Mouse (Mus musculus) heart, postnatal 10 days (tissue): ENCODE data around the gene Efna2. TPM values are rescaled to one million over a fixed set of nuclear protein-coding genes. Genes with fewer than 3 reads are reported as not detected.

Experiments used
- DNase-seq, 2 experiments: peaks; one replicate each; pipeline ENCODE4 v3.0.0; 2021
- intact Hi-C: fragments of 180-260 bp; cut with DNase I; formaldehyde crosslinking; loops from one replicate; pipeline ENCODE4 v1.15.1; 2025
- total RNA-seq, 2 experiments: library from RNA; stranded (reverse); gene quantifications; 2 replicates each; pipeline ENCODE4 v1.2.3; 2021

The Efna2 gene
- total RNA-seq, 2 experiments from 2014 or later, result 1.4 to 1.7 TPM

DNA sequence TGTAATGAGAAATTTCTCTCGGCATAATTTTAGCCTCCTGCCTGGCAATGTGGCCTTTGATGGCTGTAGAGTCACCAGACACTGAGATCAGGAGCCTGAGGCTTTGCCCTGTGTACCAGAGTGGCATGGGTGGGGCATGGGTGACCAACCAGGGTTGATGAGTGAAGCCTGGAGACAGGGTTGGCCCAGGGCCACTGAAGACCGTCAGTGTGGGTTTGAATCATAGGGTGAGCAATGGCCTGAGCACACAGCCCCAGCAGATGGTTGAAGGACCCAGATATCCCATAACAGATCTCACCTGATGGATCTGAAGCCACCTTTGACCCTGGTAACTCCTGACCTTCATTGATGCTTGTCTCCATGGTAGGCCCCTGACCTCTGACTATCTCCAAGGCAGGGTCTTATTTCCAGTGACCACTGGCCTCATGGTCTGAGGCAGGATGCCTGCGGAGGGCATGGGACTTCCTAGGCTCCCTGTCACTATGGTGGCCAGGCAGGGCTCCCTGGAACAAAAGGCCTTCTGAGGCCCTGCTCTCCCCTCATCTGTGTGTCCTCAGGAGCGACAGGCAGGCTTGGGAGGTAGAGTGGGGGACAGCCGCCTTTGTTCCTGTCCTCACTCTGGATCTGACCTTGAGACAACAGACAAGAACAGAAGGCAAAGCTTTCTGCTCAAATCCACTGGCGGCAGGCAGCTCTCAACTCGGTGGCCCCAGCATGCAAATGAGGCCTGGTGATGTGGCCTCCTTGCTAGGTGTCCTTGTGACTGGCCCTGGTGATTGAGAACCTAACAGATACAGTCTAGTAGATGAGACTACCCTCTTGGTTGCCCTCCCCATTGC is 1.6 kb upstream of the Efna2 start:
- DNase-seq, result no peak
- intact Hi-C loops, result loop anchor here (2.0 to 10.0 kb wide), 3 partner anchors 15 to 195 kb away; partner anchors contain the start of gene Adamtsl5

DNA sequence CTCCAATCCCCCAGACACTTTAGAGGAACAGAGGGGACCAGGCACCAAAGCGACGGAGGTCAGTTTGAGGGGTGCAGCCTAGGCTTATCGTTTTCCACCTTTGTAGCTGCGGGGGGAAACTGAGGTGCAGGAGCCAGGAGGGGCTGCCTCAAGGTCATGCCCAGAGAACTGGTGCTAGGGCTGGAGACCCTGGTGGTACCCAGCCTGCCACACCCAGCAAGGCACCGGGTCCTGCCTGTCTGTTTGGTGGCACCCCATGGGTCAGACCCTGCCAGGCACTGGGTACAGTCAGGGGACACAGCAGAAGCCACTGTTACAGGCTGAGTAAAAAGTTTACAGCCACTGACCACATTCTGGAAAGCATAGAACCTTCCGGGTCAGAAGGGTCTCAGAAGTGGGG is 1.0 kb downstream of the Efna2 start:
- no peak for DNase-seq
- intact Hi-C loops, result no loop called here

DNA sequence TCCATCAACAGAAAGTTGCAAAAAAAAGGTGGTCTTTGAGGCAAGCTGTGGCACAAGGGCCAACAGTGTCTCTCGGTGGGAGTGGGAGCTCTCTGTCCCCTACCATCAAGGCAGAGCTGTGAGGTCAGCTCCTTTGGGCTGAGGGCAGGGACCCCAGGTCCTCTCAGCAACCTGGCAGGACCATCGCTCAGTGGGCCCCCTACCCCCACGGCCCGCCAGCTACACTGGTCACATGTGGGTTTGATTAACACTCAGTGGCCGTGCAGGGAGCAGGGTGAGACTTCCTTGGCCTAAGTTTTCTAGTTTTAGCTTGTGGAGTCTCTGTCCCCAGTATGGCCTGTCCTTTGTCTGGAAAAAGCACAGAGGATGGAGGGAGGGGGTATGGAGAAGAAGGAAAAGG is 1.5 kb downstream of the Efna2 start:
- intact Hi-C loops, result no loop called here
- DNase-seq, result no peak

DNA sequence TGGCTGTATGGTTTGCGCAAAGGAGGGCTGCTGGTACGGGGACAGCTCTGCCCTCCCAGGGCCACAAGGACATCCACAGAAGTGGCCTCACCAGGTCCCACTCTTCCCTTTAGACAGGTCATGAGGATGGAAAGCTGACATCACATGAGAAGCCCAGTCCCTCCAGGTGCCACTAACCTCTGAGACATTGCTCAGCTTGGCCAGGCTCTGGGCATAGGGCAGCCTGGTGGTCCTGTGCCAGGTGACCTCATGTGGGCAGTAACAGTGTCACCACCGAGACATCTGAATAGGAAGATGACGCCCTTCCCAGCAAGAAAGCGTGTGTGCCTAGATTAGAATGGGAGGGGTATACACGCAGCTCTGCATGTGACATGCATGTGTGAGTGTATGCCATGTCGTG is 3.3 kb downstream of the Efna2 start:
- intact Hi-C loops, result no loop called here
- no peak for DNase-seq

DNA sequence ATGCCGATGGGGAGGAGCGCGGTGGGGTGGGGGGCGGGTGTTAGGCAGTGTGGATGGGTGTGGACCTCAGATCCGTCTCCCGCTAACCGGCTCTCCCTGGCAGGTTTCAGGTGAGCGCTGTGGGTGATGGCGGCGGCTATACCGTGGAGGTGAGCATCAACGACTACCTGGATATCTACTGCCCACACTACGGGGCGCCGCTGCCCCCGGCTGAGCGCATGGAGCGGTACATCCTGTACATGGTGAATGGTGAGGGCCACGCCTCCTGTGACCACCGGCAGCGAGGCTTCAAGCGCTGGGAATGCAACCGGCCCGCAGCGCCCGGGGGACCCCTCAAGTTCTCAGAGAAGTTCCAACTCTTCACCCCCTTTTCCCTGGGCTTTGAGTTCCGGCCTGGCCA is 7.4 kb downstream of the Efna2 start:
- intact Hi-C loops, result no loop called here
- DNase-seq, result no peak

DNA sequence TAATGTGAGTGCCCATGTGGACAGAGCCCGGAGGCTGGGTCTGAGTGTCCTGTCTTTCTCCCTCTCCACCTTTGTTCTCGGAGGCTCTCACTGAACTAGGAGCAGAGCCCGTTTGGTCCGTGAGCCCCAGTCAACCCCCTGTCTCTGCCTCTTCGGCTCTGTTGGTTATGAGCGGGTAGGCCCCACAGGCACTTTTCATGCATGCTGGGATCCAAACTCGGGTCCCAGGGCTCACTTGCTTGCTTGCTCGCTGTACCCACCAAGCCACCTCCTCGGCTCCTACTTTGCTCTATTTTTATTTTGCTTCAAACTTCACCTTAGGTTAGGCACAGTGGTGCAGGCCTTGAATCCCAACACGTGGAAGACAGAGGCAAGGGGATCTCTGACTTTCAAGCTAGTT is 8.5 kb downstream of the Efna2 start:
- DNase-seq, result no peak
- intact Hi-C loops, result no loop called here

DNA sequence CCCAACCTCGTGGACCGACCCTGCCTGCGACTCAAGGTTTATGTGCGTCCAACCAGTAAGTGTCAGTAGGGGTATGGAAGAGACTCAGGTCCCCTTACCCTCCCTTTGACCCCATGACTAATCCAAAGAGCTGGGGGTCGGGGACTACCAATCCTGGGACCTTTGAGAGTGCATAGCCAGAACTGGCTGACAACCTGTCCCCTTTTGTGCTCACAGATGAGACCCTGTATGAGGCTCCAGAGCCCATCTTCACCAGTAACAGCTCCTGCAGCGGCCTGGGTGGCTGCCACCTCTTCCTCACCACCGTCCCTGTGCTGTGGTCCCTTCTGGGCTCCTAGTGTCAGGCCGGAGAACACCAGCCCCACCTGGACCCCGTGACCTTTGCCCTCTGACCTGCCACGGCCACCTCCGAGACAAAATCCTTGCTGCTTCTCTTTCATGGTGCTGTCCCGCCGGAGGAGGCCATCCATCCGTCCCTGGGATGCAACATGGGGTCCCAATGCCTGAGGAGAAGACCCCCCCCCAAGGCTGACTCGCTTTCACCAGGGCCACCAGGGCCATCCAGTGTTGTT is 9.3 kb downstream of the Efna2 start:
- no peak for DNase-seq
- intact Hi-C loops, result no loop called here

DNA sequence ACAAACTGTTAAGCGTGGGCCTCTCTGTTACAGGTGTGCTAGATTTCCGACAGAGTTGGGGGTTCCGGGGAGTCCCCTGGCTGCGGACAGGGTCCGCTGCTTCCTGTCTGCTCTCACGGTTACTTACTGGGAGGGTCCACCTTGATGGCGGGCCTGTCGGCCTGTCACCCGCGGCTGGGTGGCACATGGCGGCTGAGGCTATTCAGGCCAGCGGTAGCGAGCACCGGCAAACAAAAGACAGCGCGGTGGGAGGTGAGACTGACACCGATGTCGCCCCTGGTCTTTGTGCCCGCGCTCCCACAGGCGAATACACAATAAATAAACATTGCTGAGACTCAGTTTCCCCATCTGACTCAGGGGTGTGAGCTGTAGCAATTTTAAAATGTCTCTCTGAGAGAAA is 10.7 kb downstream of the Efna2 start:
- intact Hi-C loops, result no loop called here
- DNase-seq, result no peak

DNA sequence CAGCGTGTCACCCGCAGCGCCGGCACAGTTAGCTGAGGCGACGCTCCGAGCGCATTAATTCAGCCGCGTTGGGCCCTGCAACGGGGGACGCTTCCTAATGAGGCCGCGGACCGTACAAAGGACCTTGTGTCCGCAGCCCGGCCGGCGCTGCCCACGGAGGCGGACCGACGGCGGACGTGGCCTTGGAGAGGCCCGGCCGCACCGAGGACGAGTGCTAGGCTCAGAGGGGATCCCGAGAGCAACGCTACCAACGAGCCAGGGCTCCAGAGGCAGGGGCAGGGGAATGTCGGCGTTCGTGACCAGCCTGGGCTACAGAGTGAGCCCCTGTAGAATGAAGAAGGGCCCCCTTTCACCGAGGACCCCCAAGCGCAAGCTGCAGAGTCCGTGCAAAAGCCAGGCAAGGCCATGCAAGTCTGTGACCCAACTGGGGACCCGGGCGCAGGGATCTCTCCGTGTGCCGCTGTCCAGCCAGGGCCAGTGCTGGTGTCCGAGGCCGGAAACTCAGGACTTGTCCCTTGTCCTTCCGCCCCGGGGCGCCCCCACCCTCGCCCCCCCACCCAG is 11.3 kb downstream of the Efna2 start:
- peak; percentile 50 to 66 for DNase-seq
- intact Hi-C loops, result no loop called here

DNA sequence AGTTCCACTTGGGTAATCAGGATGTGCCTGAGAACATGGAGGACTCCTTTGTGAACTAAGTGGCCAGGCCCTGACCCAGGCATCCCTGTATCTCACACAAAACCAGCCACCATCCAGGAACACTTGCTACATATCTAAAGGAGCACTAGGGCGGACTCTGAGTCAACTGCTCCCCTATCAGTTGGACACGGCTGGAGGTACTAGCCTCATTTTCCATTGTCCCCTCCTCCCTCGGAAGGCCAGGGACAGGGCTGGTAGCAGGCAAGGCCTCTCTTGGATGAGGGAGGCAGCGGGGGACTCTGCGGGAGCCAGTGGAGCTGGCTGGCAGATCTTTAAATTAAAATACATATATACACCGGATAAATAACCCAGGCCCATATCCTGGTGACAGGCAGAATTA is 14.7 kb downstream of the Efna2 start:
- no peak for DNase-seq
- intact Hi-C loops, result loop anchor here (2.0 kb wide), 1 partner anchor 17 kb away; no protein-coding TSS in a partner anchor

DNA sequence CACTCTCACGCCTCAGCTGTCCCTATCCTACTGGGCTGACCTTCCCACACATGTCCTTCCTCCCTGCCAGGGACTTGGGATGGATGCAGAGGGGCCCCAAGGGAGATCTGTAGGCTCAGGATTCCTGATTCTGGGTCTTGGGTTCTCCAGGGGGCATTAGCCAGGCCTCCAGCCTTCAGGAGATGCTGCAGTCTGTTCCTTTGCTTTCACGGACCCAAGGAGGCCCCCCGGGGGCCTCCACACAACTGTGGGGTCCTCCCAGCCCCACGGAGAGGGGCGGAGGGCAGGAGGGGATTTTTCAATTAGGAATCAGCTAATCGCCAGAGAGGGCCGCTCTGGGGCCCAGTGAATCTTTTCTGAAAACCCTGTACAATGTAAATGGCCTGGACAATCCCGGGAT is 15.2 kb downstream of the Efna2 start:
- DNase-seq, result no peak
- intact Hi-C loops, result no loop called here

DNA sequence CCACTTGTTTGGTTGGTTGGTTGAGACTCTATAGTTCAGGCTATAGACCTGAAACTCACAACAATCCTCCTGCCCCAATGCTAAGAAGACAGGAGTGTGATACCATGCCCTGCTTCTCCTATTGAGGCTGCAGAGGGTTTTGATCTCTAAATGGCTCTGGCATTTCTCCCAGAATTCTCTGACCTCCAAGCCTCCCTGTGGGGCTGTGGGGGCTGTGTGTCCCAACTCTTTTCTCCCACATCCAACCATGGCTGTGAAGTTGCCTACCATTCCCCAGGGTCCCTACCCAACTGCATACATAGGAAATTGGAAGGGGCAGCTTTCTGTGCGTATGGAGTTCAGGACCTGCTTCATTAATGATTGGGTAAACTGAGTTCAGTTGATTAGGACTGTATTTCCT is 16.9 kb downstream of the Efna2 start:
- DNase-seq, result no peak
- intact Hi-C loops, result no loop called here

DNA sequence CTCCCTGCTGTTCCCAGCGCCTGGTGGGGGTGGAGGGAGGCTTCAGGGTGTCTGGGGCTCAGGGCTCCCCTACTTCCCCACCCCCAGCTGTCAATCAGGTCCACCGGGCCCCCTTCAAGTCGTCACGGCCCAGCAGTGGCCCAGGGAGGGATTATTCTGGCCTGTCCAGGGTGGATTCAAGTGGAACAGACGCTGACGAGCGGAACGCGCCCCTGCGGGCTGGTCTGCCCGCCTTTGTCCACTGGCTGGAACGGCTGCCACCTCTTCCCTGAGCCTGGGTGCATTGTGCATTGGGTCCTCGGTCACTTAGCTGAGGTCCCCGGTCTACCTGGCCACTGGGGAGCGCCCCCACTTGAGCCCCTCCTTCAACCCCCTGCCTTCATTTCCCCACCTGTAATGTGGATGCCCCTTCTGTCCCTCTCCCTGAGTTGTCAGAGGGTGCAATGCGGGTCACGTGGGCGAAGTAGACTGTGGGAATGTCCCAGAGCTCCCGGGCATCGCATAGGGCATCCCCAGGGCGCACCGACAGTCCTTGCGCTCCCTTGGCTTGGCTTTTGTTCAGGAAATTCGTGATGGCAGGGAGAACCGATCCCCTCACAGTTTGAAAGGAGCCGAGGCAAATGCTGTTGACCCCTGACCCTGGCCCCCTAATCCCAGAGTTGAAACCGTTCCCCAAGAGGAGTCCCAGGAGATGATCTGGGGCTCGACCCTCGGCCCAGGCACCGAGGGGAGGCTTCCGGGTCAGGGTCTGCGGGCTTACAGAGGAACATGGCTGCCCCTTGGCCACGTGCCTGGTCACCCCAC is 17.7 kb downstream of the Efna2 start:
- intact Hi-C loops, result no loop called here
- DNase-seq, result no peak

DNA sequence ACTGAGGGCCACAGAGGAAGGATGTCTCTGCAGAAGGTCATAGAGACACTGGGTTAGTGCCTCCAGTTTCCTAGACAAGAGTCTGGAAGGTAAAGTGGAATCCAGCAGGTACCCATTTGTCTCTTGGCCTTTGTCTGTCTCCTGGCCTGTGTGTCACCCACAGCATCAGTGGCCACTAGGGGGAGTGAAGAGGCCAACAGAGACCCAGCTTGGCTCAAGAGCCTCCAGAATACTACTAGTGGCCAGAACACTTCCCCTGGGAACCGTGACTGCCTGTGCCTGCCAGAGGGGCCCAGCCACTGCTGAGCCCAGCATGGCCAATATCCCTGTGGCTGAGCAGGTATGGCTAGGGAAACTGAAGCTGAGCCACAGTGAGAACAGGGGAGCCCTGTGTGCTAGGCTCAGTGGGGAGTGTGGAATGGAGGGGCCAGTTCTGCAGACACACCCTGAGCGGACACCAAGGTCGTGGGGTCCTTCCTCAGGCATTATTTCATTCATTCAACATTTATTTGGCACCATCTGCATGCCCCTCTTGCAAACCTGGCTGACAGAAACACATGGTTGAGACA is 20.2 kb downstream of the Efna2 start:
- intact Hi-C loops, result loop anchor here (1.0 kb wide), 1 partner anchor 46 kb away; no protein-coding TSS in a partner anchor
- DNase-seq, result peak; percentile 88 to 93

DNA sequence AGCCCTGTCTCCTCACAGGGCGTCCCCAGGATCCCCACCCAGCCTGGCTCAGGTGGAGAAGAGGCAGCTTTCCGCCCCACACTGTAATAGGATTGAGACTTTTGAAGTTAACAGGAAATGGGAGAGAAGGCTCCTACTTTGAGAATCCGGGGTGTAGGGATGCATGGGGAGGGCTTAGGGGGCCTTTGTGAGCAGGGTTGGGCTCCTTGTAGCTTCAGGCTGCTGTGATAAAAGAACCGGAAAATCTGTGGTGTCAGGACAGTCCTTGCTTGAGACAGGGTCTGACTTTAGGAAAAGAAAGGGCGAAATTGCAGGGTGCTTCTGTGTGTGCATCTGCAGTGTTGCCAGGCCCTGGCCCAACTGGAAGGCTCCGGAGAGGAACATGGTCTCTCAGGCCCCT is 21.2 kb downstream of the Efna2 start:
- DNase-seq, result no peak
- intact Hi-C loops, result no loop called here

DNA sequence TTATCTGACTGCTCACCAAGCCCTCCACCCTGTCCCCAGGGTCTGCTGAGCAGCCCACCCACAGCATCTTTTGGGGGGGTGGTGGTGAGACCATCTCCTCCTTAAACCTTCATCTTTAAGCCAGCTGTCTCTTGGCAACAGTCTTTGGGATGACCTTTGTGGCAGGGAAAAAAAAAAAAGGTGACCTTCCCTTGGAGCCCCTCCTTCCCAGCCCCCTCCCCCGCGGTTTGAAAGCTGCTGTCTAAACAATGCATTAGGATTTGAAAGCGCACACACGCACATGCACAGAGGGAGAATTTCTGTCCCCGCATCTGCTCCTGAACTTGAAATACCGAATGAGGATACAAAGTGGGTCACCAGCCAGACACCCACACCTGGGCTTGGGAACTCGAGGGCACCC is 24.8 kb downstream of the Efna2 start:
- DNase-seq, result no peak
- intact Hi-C loops, result no loop called here

DNA sequence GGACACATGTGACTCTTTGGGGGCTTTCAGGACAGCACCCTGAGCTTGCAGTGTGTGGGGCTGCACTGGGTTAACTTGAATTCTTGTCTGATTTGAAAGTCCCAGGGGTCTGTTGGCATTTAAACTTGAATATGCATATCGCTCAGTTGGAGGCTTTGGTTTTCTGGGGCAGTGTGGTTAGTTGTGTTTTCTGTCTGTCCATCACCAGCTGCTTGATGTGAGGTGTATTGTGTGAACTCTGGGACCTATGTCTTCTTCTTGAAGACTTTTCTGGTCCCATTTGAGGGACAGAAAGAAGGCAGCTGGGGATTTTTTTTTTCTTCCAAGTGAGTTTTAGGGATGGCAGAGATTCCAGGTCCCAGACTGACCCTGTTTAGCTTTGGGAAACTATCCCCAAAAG is 27.9 kb downstream of the Efna2 start:
- intact Hi-C loops, result no loop called here

DNA sequence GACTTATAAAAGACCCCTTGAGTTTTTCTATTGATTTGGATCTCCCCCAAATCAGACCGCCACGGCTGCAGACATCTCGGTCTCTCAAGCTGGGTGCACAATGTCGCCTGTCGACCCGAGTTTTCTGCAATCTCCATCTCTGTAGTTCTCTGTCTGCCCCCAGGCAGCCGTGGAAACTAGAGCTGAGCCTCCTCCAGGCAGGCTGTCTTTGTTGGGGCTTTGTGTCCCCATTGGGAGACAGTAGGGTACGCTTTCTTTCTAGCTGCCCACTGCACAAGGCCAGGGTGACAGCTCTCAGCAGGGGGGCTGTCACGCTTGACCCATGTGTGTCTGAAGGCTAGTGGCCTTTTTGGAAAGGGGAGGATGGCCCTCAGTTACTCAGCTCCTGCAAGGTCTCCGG is 28.4 kb downstream of the Efna2 start:
- DNase-seq, result no peak
- intact Hi-C loops, result no loop called here

More for the DNA sequence above, 27.9 kb downstream of the Efna2 start:
- DNase-seq, result no peak

DNA sequence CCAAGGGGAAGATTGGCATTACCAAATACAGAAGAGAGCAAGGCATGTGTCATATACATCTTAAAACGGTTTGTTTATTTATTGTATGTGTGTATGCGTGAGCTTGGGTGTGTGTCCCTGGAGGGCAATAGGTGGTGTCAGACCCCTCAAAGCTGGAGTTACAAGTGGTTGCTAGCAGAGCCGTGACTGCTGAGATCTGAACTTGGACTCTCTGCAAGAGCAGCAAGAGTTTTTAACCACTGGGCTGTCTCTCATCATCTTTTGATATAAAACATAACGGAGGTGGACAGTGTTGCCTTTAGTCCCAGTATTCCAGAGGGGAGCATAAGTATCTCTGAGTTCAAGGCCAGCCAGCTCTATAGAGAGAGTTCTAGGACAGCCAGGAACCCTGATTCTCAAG is 29.0 kb downstream of the Efna2 start:
- intact Hi-C loops, result no loop called here
- no peak for DNase-seq

DNA sequence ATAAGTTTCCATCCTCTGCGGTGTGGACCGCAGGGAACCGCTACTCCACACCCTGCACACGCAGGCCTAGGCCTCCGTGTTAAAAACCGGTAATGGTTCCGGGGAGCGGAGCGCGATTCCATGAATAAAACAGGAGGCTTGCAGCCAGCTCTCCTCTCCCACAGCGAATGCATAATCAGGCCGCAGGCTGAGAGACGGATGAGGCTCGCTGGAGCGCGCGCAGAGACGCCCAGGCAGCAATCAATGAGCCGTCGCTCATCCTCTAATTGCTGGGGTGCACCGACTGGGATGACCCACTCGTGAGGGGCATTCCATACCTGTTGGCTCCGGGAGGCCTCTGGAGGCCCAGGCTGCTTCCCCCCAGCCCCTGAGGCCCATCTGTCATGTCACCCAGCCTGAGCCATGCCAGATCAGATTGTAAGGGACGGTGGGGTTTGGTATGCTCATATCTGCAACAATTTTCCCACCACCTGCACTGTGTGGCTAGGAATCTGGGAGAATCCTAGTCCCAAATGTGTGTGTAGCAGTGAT is 29.6 kb downstream of the Efna2 start:
- intact Hi-C loops, result no loop called here
- no peak for DNase-seq
